Mouse (Mus musculus): ENCODE data around the gene Srgn. TPM values are rescaled to one million over a fixed set of nuclear protein-coding genes. Genes with fewer than 3 reads are reported as not detected.
"Not testable (repeated sequence)": the region's sequence is repeated elsewhere in the genome, so short reads cannot be mapped to it uniquely, and the experiment has no call there.

The Srgn gene
- total and polyA plus RNA-seq, 3 experiments = 92.7 to 700 (median 463) TPM

GRCm38 (mm10) chr10:62500088-62500915 lies 26.9 kb downstream of the Srgn start:
- no peak overlapping the region for H3K4me3 ChIP-seq (ENCODE audit: low read depth, low read length)
- H3K4me1 ChIP-seq (ENCODE audit: insufficient read depth, low read depth, low read length) = peaks cover 32% of the 10 kb centered on the region
- no peaks in the 10 kb centered on the region for H3K9me3 ChIP-seq (replicated peaks)
- TF ChIP-seq POLR2AphosphoS5 (IDR thresholded peaks at IDR 0.05; ENCODE audit: insufficient replicate concordance, low read depth, low read length) (no peak), CTCF (IDR thresholded peaks at IDR 0.05; ENCODE audit: low read depth, low read length) (peak; percentile 52; the same call in 1 of the 2 replicates)
- no peak; the same call in 1 of the 2 replicates for ATAC-seq (ENCODE audit: extremely low read depth, insufficient number of reproducible peaks, low FRiP score, poor library complexity, severe bottlenecking)
- H3K36me3 ChIP-seq (replicated peaks) = peaks cover 8% of the 10 kb centered on the region
- H3K27me3 ChIP-seq (ENCODE audit: insufficient read depth, low read length) = no peaks in the 10 kb centered on the region
- peak; percentile 18 for DNase-seq (ENCODE audit: low spot score)

DNA sequence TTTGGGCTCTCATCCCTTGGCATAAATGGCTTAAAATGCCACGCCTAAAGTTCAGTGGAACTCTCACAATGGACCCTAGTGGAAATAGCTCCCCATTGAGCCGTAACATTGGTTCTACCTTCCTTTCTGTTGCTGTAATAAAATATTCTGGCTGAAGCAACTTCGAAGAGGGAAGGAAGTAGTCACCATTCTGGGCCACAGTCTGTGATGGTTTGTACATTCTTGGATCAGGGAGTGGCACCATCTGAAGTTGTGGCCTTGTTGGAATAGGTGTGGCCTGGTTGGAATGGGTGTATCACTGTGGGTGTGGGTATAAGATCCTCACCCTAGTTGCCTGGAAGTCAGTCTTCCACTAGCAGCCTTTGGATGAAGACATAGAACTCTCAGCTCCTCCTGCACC lies 35.6 kb downstream of the Srgn start:
- not testable (repeated sequence) for H3K4me3 ChIP-seq (ENCODE audit: low read depth, low read length); H3K27me3 ChIP-seq (ENCODE audit: insufficient read depth, low read length); ATAC-seq (ENCODE audit: extremely low read depth, insufficient number of reproducible peaks, low FRiP score, poor library complexity, severe bottlenecking); H3K36me3 ChIP-seq (replicated peaks); H3K4me1 ChIP-seq (ENCODE audit: insufficient read depth, low read depth, low read length); H3K9me3 ChIP-seq (replicated peaks); DNase-seq (ENCODE audit: low spot score)

GRCm38 (mm10) chr10:62488266-62488665 lies 39.0 kb downstream of the Srgn start:
- H3K4me1 ChIP-seq (ENCODE audit: insufficient read depth, low read depth, low read length) = peaks cover 10% of the 10 kb centered on the region; the same call in 1 of the 2 replicates
- H3K9me3 ChIP-seq (replicated peaks) = no peaks in the 10 kb centered on the region
- ATAC-seq (ENCODE audit: extremely low read depth, insufficient number of reproducible peaks, low FRiP score, poor library complexity, severe bottlenecking) = no peak
- H3K27me3 ChIP-seq (ENCODE audit: insufficient read depth, low read length) = no peaks in the 10 kb centered on the region
- DNase-seq (ENCODE audit: low spot score) = no peak
- H3K4me3 ChIP-seq (ENCODE audit: low read depth, low read length) = no peak overlapping the region
- TF ChIP-seq POLR2AphosphoS5 (IDR thresholded peaks at IDR 0.05; ENCODE audit: insufficient replicate concordance, low read depth, low read length) = no peak
- no peak for TF ChIP-seq TAL1 (conservative IDR thresholded peaks at IDR 0.05; ENCODE audit: low read depth, low read length)
- no peak for TF ChIP-seq GATA1 (IDR thresholded peaks at IDR 0.05; ENCODE audit: borderline replicate concordance, low read length)
- TF ChIP-seq GATA2 (IDR thresholded peaks at IDR 0.05; ENCODE audit: borderline replicate concordance, low read depth, low read length) = no peak
- TF ChIP-seq CTCF (IDR thresholded peaks at IDR 0.05; ENCODE audit: low read depth, low read length) = no peak
- peaks cover 3% of the 10 kb centered on the region for H3K36me3 ChIP-seq (replicated peaks)

GRCm38 (mm10) chr10:62486618-62487415 lies 40.4 kb downstream of the Srgn start, which contains the start of gene Vps26a:
Vps26a (minus strand) TSS chr10:62486805.
- DNase-seq (ENCODE audit: low spot score) (peak; percentile 72), ATAC-seq (ENCODE audit: extremely low read depth, insufficient number of reproducible peaks, low FRiP score, poor library complexity, severe bottlenecking) (peak; percentile 71)
- Histone ChIP-seq H3K4me1 (ENCODE audit: insufficient read depth, low read depth, low read length) (peaks cover 12% of the 10 kb centered on the region; the same call in 1 of the 2 replicates), H3K4me3 (ENCODE audit: low read depth, low read length) (peak within 1 kb of the TSS; percentile 81), H3K36me3 (replicated peaks) (peaks cover 7% of the 10 kb centered on the region), H3K27me3 (ENCODE audit: insufficient read depth, low read length) (no peaks in the 10 kb centered on the region), H3K9me3 (replicated peaks) (no peaks in the 10 kb centered on the region)
- TF ChIP-seq CTCF (IDR thresholded peaks at IDR 0.05; ENCODE audit: low read depth, low read length) = no peak

- Histone ChIP-seq H3K27me3 (ENCODE audit: insufficient read depth, low read length) (no peaks in the 10 kb centered on the region), H3K36me3 (replicated peaks) (peaks cover 7% of the 10 kb centered on the region), H3K4me3 (ENCODE audit: low read depth, low read length) (peak overlapping the region; percentile 81), H3K4me1 (ENCODE audit: insufficient read depth, low read depth, low read length) (peaks cover 12% of the 10 kb centered on the region; the same call in 1 of the 2 replicates), H3K9me3 (replicated peaks) (no peaks in the 10 kb centered on the region)
- ATAC-seq (ENCODE audit: extremely low read depth, insufficient number of reproducible peaks, low FRiP score, poor library complexity, severe bottlenecking) (no peak), DNase-seq (ENCODE audit: low spot score) (no peak)
- TF ChIP-seq POLR2AphosphoS5 (IDR thresholded peaks at IDR 0.05; ENCODE audit: insufficient replicate concordance, low read depth, low read length) (no peak), CTCF (IDR thresholded peaks at IDR 0.05; ENCODE audit: low read depth, low read length) (no peak), TAL1 (conservative IDR thresholded peaks at IDR 0.05; ENCODE audit: low read depth, low read length) (no peak), GATA2 (IDR thresholded peaks at IDR 0.05; ENCODE audit: borderline replicate concordance, low read depth, low read length) (no peak), GATA1 (IDR thresholded peaks at IDR 0.05; ENCODE audit: borderline replicate concordance, low read length) (no peak)
Observed at GRCm38 (mm10) chr10:62485878-62486582, 41.2 kb downstream of the Srgn start.

- H3K4me3 ChIP-seq (ENCODE audit: low read depth, low read length) = no peak overlapping the region
- H3K4me1 ChIP-seq (ENCODE audit: insufficient read depth, low read depth, low read length) = peaks cover 5% of the 10 kb centered on the region; the same call in 1 of the 2 replicates
- TF ChIP-seq GATA2 (IDR thresholded peaks at IDR 0.05; ENCODE audit: borderline replicate concordance, low read depth, low read length) (no peak), POLR2AphosphoS5 (IDR thresholded peaks at IDR 0.05; ENCODE audit: insufficient replicate concordance, low read depth, low read length) (no peak), CTCF (IDR thresholded peaks at IDR 0.05; ENCODE audit: low read depth, low read length) (no peak), GATA1 (IDR thresholded peaks at IDR 0.05; ENCODE audit: borderline replicate concordance, low read length) (no peak), TAL1 (conservative IDR thresholded peaks at IDR 0.05; ENCODE audit: low read depth, low read length) (no peak)
- H3K27me3 ChIP-seq (ENCODE audit: insufficient read depth, low read length) = no peaks in the 10 kb centered on the region
- no peaks in the 10 kb centered on the region for H3K9me3 ChIP-seq (replicated peaks)
- H3K36me3 ChIP-seq (replicated peaks) = peaks cover 31% of the 10 kb centered on the region
- ATAC-seq (ENCODE audit: extremely low read depth, insufficient number of reproducible peaks, low FRiP score, poor library complexity, severe bottlenecking) (no peak), DNase-seq (ENCODE audit: low spot score) (no peak)
Observed at GRCm38 (mm10) chr10:62481108-62481852, 46.0 kb downstream of the Srgn start.

All from G1E (cell line).